Mouse (Mus musculus) bone marrow, adult 2 months (tissue): Measurements from ENCODE around the gene Bfsp2.

Experiments used
- CTCF ChIP-seq: fragments of 200-500 bp; IDR thresholded peaks from 2 replicates; pipeline ENCODE4 v1.5.1; 2011; ENCODE audit warnings: low read length, control low read depth; ENCODE audit not compliant: control insufficient read depth, insufficient read depth
- POLR2A ChIP-seq: fragments of 200-500 bp; IDR thresholded peaks from 2 replicates; pipeline ENCODE4 v1.6.1; 2011; ENCODE audit warnings: low read depth, mild to moderate bottlenecking, control low read depth, low read length, borderline replicate concordance; ENCODE audit not compliant: control insufficient read depth

DNA sequence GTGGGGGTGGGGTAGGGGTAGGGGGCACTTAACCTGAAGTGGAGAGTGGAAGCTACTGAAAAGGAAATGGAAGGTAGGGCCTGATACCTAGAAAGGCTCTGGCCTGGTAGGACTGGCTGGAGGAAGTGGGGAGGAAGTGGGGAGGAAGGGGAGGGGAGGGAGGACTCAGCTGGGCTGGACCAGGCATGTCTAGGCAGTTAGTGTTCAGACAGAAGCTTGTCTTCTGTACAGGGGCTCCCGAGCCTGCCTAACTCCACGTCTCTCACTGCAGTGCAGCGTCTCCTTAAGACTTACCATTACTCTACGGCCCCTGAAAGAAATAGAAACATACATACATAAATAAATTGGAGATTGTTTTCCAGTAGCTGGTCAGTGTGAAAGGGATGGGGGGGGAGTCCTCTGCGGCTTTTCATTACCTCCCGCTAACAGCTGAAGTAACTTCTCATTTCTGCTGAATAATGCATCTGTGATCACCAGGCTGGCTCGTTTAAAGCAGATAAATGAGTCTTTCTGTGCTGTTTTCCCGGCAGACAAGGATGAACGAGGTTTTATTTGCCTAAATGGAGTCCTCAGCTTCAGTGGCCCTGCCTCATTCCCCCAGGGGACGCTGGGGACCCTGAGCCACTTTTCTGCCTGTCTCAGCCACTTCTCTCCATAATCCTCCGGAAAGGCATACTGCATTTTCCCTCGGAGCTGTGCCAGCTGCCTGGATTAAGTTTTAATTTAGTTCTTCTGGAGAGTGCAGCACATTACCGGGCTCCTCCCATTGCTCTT, 6.1 kb downstream of the Bfsp2 start:
- TF ChIP-seq CTCF (no peak), POLR2A (no peak)
